Mouse (Mus musculus): Measurements from ENCODE around the gene Ccdc8. TPM values are rescaled to one million over a fixed set of nuclear protein-coding genes. Genes with fewer than 3 reads are reported as not detected.
"Not testable (repeated sequence)": the region's sequence is repeated elsewhere in the genome, so short reads cannot be mapped to it uniquely, and the experiment has no call there.

The Ccdc8 gene
- polyA plus RNA-seq, 1 experiment from 2014 or later: 6.4 TPM

GRCm38 (mm10) chr7:16950861-16951635, 41.5 kb upstream of the Ccdc8 start:
- H3K4me3 ChIP-seq: no peak overlapping the region
- peaks cover 64% of the 10 kb centered on the region for H3K4me1 ChIP-seq
- no peaks in the 10 kb centered on the region for H3K36me3 ChIP-seq (replicated peaks)
- peak overlapping the region; percentile 80 for H3K27ac ChIP-seq
- no peak overlapping the region for H3K9ac ChIP-seq
- WGBS: 27% methylated on average over 18 of the region's 18 CpGs
- no peaks in the 10 kb centered on the region for H3K9me3 ChIP-seq
- ATAC-seq (replicated peaks): peak; percentile 41
- no peaks in the 10 kb centered on the region for H3K27me3 ChIP-seq (replicated peaks)
- H3K4me2 ChIP-seq: peak overlapping the region; percentile 86; the same call in 1 of the 2 replicates

GRCm38 (mm10) chr7:16953776-16954175, 38.7 kb upstream of the Ccdc8 start:
- H3K4me1 ChIP-seq: peaks cover 66% of the 10 kb centered on the region
- not testable (repeated sequence) for H3K36me3 ChIP-seq (replicated peaks)

DNA sequence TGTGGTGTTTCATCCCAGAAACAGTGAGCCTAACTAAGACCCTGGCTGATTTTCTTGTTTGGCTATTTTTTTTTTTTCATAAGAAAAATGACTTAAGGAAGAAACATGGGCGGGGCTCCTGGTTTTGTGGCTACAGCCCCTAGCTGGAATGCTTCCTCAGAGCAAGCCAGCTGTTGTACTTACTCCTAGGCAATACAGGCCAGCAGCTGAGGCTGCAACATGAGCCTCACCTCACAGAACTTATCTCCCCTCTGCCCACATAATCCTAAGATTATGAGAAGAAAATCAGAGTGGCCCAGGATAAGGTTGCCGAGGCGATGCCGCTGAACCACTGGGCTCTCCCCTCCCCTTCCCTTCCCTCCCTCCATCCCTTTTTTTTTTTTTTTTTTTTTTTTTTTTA, 36.8 kb upstream of the Ccdc8 start:
- ATAC-seq (replicated peaks): no peak
- H3K4me2 ChIP-seq: no peak overlapping the region
- no peaks in the 10 kb centered on the region for H3K36me3 ChIP-seq (replicated peaks)
- no peak overlapping the region for H3K9ac ChIP-seq
- H3K4me3 ChIP-seq: no peak overlapping the region
- peak overlapping the region; percentile 96 for H3K27ac ChIP-seq
- no peaks in the 10 kb centered on the region for H3K27me3 ChIP-seq (replicated peaks)
- peaks cover 62% of the 10 kb centered on the region for H3K4me1 ChIP-seq
- no peaks in the 10 kb centered on the region for H3K9me3 ChIP-seq
- WGBS: 68% methylated on average over 4 of the region's 4 CpGs

More at GRCm38 (mm10) chr7:16953776-16954175, 38.7 kb upstream of the Ccdc8 start:
- H3K4me3 ChIP-seq; H3K27ac ChIP-seq; H3K9ac ChIP-seq; H3K4me2 ChIP-seq; H3K27me3 ChIP-seq (replicated peaks); H3K9me3 ChIP-seq; ATAC-seq (replicated peaks): not testable (repeated sequence)
- 77% methylated on average over 2 of the region's 2 CpGs for WGBS

- H3K4me1 ChIP-seq: peaks cover 67% of the 10 kb centered on the region
- WGBS: 21% methylated on average over 15 of the region's 15 CpGs
- no peak overlapping the region for H3K9ac ChIP-seq
- no peaks in the 10 kb centered on the region for H3K9me3 ChIP-seq
- no peak overlapping the region for H3K4me3 ChIP-seq
- peak; percentile 71 for ATAC-seq (replicated peaks)
- peak overlapping the region; percentile 96 for H3K27ac ChIP-seq
- H3K27me3 ChIP-seq (replicated peaks): no peaks in the 10 kb centered on the region
- H3K4me2 ChIP-seq: peak overlapping the region; percentile 39
- H3K36me3 ChIP-seq (replicated peaks): no peaks in the 10 kb centered on the region
Observed at GRCm38 (mm10) chr7:16956410-16957265, 35.9 kb upstream of the Ccdc8 start.

GRCm38 (mm10) chr7:16959539-16960187, 32.8 kb upstream of the Ccdc8 start, which contains the start of gene Pnmal1:
Pnmal1 (plus strand) TSS chr7:16959679.
- Histone ChIP-seq H3K4me3 (peak within 1 kb of the TSS; percentile 46), H3K27me3 (replicated peaks) (no peaks in the 10 kb centered on the region), H3K9ac (peak within 1 kb of the TSS; percentile 43), H3K9me3 (0 out of 2 replicates have a peak, but pooled peaks cover 2% of the 10 kb centered on the region), H3K36me3 (replicated peaks) (no peaks in the 10 kb centered on the region; the same call in 1 of the 2 replicates), H3K4me1 (peaks cover 63% of the 10 kb centered on the region), H3K4me2 (peak within 1 kb of the TSS; percentile 69), H3K27ac (peak within 1 kb of the TSS; percentile 96)
- peak; percentile 93 for ATAC-seq (replicated peaks)
- 3% methylated on average over 17 of the region's 17 CpGs for WGBS

DNA sequence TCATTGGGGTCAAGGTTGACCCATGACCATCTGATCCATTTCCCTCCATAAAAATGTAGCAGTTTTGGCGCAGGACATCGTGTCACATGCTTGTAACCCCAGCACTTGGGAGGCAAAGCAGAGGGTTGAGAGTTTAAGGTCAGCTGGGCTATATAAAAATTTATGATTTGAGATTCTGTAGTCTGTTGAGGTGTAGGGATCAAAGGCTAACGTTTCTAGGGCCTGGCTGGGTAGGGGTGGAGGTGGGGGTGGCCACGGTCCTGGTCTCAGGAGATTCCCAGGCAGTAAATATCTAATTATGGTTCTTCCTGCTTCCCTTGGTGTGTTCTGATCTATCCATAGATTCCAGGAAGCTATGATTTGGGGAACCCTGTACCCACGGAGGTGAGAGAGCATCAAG, 30.8 kb upstream of the Ccdc8 start:
- H3K4me1 ChIP-seq: peaks cover 53% of the 10 kb centered on the region
- H3K27me3 ChIP-seq (replicated peaks): no peaks in the 10 kb centered on the region
- no peak overlapping the region for H3K9ac ChIP-seq
- H3K4me2 ChIP-seq: peak overlapping the region; percentile 69
- no peaks in the 10 kb centered on the region; the same call in 1 of the 2 replicates for H3K36me3 ChIP-seq (replicated peaks)
- WGBS: 88% methylated on average over 5 of the region's 5 CpGs
- 0 out of 2 replicates have a peak, but pooled peaks cover 4% of the 10 kb centered on the region for H3K9me3 ChIP-seq
- ATAC-seq (replicated peaks): no peak
- no peak overlapping the region for H3K4me3 ChIP-seq
- H3K27ac ChIP-seq: no peak overlapping the region; the same call in 1 of the 2 replicates

- H3K36me3 ChIP-seq (replicated peaks): no peaks in the 10 kb centered on the region
- 90% methylated on average over 6 of the region's 6 CpGs for WGBS
Observed at GRCm38 (mm10) chr7:16968414-16968813, 24.1 kb upstream of the Ccdc8 start.

DNA sequence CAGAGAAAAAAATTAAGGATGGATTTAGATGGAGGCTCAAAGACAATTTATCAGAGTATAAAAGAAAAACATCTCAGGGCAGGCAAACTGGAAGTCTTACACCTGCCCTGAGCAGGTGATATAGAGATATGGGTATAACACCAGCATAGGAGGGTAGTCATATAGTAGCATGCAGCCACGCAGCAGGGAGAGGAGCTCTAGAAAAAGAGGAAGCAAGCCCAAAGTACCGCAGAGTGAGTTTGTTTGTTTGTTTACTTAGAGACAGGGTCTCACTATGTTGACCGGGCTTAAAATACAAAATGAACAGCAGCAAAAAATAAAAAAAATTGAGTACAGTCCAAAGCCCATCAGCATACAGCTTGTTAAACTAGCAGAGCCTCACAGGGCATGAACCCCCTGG, 21.3 kb upstream of the Ccdc8 start:
- no peak for ATAC-seq (replicated peaks)
- H3K4me3 ChIP-seq: no peak overlapping the region

More at GRCm38 (mm10) chr7:16968414-16968813, 24.1 kb upstream of the Ccdc8 start:
- no peak overlapping the region for H3K27ac ChIP-seq
- no peak for ATAC-seq (replicated peaks)
- H3K9me3 ChIP-seq: 0 out of 2 replicates have a peak, but pooled peaks cover 4% of the 10 kb centered on the region
- no peak overlapping the region for H3K4me2 ChIP-seq
- H3K9ac ChIP-seq: no peak overlapping the region
- H3K4me3 ChIP-seq: no peak overlapping the region
- no peaks in the 10 kb centered on the region for H3K4me1 ChIP-seq
- H3K27me3 ChIP-seq (replicated peaks): no peaks in the 10 kb centered on the region

DNA sequence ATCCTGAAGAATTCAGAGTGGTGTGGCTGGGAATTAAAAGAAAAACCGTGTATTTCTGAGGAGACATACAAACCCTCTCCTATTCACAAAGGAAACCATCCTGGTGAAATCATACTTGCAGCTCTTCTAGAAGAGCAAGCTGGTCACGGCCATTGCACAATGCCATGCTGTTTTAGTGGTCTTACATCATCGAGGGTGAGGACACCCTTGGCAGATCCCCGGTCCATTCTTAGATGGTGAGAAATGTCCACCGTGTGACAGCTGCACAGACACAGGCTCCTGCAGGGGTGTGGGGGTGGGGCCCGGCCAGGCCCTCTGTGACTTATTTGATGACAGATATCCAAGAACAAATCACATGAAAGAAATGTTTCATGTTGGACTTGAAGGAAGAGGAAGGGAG, 18.5 kb upstream of the Ccdc8 start:
- H3K27ac ChIP-seq: no peak overlapping the region
- H3K9ac ChIP-seq: no peak overlapping the region
- H3K4me3 ChIP-seq: no peak overlapping the region
- H3K36me3 ChIP-seq (replicated peaks): no peaks in the 10 kb centered on the region
- no peak for ATAC-seq (replicated peaks)
- H3K4me1 ChIP-seq: no peaks in the 10 kb centered on the region
- WGBS: 67% methylated on average over 6 of the region's 6 CpGs
- H3K4me2 ChIP-seq: no peak overlapping the region
- no peaks in the 10 kb centered on the region for H3K27me3 ChIP-seq (replicated peaks)
- no peaks in the 10 kb centered on the region for H3K9me3 ChIP-seq

More for the DNA sequence above, 21.3 kb upstream of the Ccdc8 start:
- no peaks in the 10 kb centered on the region for H3K4me1 ChIP-seq
- H3K27ac ChIP-seq: no peak overlapping the region
- H3K4me2 ChIP-seq: no peak overlapping the region
- H3K36me3 ChIP-seq (replicated peaks): no peaks in the 10 kb centered on the region
- no peak overlapping the region for H3K9ac ChIP-seq
- WGBS: 84% methylated on average over 3 of the region's 3 CpGs
- H3K27me3 ChIP-seq (replicated peaks): no peaks in the 10 kb centered on the region
- H3K9me3 ChIP-seq: no peaks in the 10 kb centered on the region

- H3K27ac ChIP-seq: no peak overlapping the region
Observed at GRCm38 (mm10) chr7:16976298-16976697, 16.2 kb upstream of the Ccdc8 start.

DNA sequence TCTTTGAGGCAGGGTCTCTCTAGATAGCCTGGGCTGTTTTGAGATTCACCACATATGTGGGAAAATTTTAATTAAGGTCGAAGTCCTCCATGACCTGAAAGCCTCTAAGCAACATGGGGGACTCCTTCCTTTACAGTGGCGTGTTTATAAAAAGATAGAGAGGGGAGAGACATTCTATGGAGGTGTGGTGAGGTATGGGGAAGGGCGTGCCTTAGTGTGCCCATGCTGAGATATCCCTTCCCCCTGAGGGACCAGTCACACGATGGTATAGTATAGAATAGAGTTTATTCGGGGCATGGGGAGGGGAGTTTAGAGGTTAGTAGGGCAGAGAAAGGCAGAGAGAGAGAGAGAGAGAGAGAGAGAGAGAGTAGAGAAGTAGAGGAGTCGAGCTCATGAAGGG, 14.3 kb upstream of the Ccdc8 start:
- 73% methylated on average over 6 of the region's 6 CpGs for WGBS
- ATAC-seq (replicated peaks): no peak
- peaks cover 18% of the 10 kb centered on the region for H3K4me1 ChIP-seq
- H3K9me3 ChIP-seq: no peaks in the 10 kb centered on the region
- H3K36me3 ChIP-seq (replicated peaks): no peaks in the 10 kb centered on the region
- no peaks in the 10 kb centered on the region for H3K27me3 ChIP-seq (replicated peaks)
- H3K4me2 ChIP-seq: no peak overlapping the region
- no peak overlapping the region for H3K9ac ChIP-seq
- no peak overlapping the region for H3K4me3 ChIP-seq
- no peak overlapping the region for H3K27ac ChIP-seq

More at GRCm38 (mm10) chr7:16976298-16976697, 16.2 kb upstream of the Ccdc8 start:
- H3K27me3 ChIP-seq (replicated peaks): no peaks in the 10 kb centered on the region
- no peak overlapping the region for H3K4me2 ChIP-seq
- no peak overlapping the region for H3K9ac ChIP-seq
- H3K4me1 ChIP-seq: peaks cover 4% of the 10 kb centered on the region; the same call in 1 of the 2 replicates
- no peaks in the 10 kb centered on the region for H3K36me3 ChIP-seq (replicated peaks)
- no peak overlapping the region for H3K4me3 ChIP-seq
- WGBS: 61% methylated on average over 8 of the region's 8 CpGs
- no peaks in the 10 kb centered on the region for H3K9me3 ChIP-seq
- ATAC-seq (replicated peaks): no peak

- H3K4me1 ChIP-seq: peaks cover 22% of the 10 kb centered on the region
- no peak overlapping the region for H3K27ac ChIP-seq
- H3K9me3 ChIP-seq: no peaks in the 10 kb centered on the region
- H3K36me3 ChIP-seq (replicated peaks): no peaks in the 10 kb centered on the region
- H3K4me3 ChIP-seq: no peak overlapping the region
- no peaks in the 10 kb centered on the region for H3K27me3 ChIP-seq (replicated peaks)
- no peak for ATAC-seq (replicated peaks)
- 84% methylated on average over 3 of the region's 3 CpGs for WGBS
- H3K4me2 ChIP-seq: no peak overlapping the region
- H3K9ac ChIP-seq: no peak overlapping the region
Observed at GRCm38 (mm10) chr7:16978593-16978992, 13.9 kb upstream of the Ccdc8 start.

All from midbrain, embryonic 15.5 days (tissue).